Mouse (Mus musculus) cerebellum, postnatal 10 days (tissue): ENCODE results near the gene 4921517D22Rik.

ENCODE experiments used
- DNase-seq, 2 experiments: peaks; one replicate each; pipeline ENCODE4 v3.0.0; 2021; ENCODE audit warnings: mixed read lengths in 2 of 2

Gene 4921517D22Rik

DNA sequence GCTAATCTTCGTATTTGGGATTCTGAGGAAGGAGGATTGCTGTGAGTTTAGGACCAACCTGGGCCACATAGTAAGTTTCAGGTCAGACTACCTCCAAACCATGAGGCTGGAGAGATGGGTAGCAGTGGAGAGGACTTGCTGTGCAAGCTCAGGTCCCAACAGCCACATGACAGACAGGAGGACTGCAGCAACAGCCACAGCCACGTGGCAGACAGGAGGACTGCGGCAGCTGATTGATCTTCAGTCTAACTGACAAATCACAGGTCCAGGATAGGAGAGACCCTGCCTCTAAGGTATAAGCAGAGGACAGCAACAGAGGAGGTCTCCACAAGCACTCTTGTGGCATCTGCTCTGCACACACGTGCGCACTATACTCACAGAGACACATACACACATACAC lies 36.1 kb downstream of the 4921517D22Rik start:
- DNase-seq, result no peak

DNA sequence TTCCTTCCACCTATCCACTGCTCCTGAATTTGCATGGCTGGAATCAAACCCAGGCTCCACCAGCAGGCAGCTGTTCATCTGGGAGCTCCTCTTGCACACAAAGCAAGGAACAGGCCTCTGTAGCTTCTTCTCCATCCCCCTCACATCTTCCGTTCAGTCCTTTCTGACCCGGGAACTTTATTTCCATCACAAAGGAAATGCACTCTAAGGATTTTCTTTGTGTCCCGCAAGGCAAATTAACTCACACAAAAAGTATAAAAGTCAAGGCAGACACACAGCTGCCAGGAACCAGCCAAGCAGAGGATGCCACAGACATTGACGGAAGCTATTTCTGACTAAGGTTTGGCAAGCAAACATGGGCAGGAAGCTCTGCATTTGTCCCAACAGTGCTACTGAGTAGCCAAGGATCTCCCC lies 36.9 kb downstream of the 4921517D22Rik start:
- no peak for DNase-seq

DNA sequence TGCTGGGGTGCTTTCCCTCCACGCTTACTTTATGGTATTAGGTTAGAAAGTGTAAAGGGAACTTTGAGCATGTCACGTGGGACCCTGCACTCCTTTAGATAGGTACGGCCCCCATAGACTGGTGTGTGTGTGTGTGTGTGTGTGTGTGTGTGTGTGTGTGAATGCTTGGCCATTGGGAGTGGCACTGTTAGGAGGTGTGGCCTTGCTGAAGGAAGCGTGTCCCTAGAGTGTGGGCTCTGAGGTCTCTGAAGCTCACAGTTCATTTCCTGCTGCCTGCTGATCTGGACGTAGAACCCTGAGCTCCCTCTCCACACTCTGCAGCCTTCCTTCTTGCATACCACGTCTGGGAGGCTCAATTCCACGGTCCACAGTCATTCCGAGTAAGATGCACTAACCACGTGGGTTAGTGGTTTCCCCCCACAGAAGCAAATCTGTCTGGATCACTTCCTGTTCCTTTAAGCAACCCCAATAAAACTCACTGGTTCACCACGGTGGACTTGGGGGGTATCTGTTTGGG lies 37.5 kb downstream of the 4921517D22Rik start:
- no peak for DNase-seq

DNA sequence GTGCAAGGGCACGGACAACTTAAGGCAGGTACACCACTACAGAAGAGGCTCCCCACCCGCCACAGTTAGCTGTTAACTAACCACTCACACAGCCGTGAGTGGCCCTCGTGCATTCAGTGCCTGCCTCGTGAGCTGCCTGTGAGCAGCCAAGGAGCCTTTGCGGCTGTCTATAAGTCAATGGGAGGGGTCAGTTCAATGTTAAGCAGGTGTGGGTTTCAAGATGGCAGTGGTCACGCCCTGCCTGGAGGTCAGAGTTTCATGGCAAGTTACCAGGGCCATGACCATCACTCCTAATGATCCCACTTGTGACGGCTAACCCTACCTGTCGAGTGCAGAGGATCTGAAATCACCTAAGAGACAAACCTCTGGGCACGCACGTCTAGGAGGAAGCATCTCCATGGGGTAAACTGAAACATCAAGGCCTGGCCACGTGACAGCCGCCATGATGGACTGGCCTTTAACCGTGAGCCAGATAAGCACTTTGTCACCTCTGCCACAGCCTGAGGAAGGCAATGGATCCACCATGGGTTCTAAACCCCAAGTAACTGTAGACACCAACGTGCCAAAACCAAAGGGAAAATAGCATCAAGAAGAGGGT lies 38.1 kb downstream of the 4921517D22Rik start:
- DNase-seq, result no peak

DNA sequence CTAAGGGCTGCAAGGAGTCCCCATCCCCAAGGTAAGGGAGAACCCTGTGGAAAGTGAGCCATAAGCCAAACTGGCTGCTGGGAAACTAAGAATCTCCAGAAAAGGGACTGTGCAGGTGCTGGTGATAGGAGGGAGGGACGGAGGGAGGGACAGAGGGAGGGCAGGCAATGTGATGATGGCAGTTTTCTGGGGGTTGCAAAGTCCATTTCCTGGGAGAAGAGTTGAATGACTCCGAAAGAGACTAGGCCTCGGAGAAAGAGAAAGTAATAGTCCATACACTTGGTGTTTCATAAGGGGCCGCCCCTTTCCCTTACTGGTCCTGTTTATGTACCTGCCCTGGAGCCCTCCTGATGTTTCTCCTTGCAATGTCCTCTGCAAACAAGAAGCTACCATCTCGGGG lies 39.4 kb downstream of the 4921517D22Rik start:
- DNase-seq, result no peak

DNA sequence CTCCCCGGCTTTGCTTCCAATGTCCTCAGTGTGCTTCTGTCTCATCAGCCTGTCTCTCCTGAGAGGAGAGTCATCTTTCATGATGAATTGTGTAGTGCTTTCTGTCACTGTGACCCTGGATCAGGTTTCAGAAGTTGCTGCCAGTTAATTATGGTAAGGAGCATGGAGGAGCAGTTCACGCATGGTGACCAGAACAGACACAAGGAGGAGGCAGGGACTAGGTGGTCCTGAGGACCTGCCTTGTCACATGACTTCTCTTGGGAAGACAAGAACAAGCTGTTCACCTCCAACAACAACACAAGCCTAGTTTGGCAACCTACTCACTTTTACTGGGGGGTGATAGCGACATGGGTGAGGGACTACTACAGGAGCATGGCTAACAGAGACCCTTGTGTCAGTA lies 40.8 kb downstream of the 4921517D22Rik start:
- no peak for DNase-seq

DNA sequence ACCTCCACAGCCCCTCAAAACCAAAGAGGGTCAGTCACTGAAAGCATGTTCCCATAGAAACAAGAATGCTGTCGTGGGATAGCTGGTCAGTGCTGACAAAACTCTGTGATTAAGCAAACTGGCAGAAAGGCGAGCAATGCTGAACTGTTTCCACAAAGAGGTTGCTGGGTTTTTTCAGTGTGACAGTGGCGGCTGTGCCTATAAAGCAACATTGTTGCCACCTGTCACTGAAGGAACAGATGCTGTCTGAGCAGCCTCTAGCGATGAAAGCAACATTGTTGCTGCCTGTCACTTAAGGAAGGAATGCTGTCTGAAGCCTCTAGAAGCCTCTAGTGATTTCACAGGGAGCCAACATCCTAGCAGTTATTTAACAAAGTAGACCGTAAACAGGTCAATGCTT lies 41.3 kb downstream of the 4921517D22Rik start:
- DNase-seq, result no peak

DNA sequence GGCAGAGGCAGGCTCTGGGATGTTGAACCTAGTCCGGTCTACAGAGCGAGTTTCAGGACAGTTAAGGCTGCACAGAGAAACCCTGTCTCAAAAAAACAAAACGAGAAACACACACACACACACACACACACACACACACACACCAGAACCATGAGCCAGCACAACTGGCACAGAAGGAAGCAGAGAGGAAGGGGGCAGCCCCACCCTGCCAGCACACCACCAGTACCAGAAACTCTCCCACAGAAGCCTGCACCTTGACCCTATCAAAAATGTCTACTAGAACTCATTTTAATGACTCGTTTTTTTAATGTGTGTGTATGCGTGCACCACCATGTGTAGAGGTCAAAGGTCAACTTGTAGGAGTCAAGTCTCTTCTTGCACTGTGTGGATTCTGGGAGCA lies 44.1 kb downstream of the 4921517D22Rik start:
- no peak for DNase-seq

DNA sequence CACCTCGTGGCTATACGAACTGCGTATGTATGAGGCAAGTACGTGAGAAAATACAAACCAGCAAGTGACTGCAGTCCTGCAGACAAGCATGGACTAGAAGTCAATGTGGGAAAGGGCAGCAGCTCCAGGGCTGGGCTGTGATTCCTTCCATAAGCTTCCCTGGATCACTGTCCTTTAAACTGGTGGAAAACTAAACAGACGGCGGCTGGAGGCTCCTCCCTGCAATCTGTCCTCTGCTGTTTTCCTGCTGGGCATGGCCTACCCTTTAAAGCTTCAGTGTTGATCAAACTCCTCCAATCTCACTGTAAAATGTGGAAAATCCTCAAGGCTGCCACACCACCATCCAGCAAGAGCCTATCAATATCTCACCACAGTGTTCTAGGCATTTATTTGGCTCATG lies 45.3 kb downstream of the 4921517D22Rik start:
- peak; percentile 47 to 60 for DNase-seq

DNA sequence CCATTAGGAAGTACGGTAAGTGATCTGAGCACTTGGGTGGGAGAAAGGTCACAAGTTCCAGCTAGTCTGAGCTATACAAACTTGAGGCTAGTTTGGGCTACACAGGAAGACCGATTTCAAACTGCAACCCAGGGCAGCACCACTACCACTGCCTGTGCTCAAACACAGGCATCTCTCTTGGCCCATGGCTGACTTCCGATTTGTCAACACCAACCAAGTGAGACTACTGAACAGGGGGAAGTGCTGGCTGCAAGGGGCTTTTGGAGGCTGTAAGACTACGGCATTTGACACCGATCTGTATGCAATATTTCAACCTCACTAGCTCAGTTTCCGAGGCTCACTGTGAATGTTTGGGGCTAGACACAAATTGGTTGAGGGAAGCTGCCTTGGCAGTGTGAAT lies 46.4 kb downstream of the 4921517D22Rik start:
- no peak for DNase-seq

DNA sequence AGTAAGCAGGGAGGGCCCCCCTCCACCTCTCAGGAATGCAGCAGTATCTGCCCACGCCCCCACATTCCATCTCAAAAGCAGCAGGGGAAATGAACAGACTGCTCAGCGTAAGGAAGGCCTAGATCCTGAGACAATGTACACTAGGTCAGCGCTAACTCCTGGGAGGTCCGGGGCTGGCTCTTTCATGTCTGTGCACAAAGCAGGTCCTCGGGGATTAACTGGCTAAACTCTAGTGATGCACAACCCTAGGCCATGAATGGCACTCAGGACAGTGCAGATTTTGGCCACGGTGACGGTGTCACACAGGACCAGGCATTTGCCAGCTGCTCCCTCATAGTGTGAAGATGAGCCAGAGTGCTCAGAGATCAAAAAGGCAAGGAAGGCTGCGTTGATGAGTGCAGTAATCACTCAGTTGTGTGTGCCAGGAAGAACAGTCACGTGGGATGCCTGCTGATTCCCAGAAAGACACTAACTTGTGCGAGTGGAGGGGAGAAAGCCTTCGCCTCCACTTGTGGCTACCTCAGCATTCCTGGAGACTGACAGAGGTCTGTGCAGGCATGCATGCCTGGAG lies 47.1 kb downstream of the 4921517D22Rik start:
- DNase-seq, result no peak

DNA sequence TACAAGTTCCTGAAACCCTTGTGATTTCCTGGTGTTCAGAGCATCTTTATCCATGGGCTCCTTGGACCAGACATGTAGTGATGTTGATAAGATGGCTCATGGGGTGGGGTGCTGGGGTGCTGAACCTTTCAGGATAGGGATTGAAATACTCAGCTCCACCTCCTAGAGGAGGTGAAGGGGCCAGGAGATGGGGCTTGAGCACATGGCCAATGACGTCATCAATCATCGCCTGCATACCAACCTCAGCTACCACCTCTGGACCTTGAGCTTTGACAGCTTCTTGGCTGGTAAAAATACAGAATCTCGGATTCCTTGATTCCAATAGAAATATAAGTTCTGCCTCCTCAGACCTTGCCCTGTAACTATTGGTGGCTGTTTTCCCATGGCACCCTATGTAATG lies 48.4 kb downstream of the 4921517D22Rik start:
- DNase-seq, result no peak

DNA sequence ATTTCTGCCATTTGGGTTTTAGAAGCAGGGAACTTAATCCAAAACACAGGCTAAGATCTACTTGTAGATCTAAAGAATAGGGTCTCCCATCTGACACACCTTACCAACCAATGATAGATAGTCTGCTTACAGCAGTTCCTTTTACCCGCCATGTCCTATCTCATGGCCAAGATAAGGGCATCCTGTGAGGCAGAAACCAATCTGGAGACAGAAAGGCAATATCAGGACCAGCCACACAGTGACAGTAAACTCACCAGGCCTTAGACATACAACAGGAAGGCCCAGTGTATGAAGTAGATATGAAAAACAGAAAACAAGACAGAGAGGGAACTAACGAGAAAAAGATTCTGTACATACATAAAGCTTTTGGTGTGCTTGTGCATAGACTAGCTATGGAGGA lies 51.1 kb downstream of the 4921517D22Rik start:
- DNase-seq, result no peak

DNA sequence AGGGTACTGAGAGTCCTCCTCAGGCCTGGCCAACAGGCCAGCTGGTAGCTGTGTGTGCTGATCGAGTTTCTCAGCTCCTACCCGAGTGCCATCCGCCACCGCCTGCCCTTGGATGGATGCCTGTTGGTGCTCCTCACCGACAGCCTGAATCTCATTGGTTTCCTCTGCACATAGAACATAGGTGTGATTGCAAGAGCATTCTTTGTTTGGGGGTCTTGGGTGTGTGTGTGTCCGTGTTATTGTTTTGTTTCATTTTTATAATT lies 53.8 kb downstream of the 4921517D22Rik start:
- peak; percentile 88 for DNase-seq

DNA sequence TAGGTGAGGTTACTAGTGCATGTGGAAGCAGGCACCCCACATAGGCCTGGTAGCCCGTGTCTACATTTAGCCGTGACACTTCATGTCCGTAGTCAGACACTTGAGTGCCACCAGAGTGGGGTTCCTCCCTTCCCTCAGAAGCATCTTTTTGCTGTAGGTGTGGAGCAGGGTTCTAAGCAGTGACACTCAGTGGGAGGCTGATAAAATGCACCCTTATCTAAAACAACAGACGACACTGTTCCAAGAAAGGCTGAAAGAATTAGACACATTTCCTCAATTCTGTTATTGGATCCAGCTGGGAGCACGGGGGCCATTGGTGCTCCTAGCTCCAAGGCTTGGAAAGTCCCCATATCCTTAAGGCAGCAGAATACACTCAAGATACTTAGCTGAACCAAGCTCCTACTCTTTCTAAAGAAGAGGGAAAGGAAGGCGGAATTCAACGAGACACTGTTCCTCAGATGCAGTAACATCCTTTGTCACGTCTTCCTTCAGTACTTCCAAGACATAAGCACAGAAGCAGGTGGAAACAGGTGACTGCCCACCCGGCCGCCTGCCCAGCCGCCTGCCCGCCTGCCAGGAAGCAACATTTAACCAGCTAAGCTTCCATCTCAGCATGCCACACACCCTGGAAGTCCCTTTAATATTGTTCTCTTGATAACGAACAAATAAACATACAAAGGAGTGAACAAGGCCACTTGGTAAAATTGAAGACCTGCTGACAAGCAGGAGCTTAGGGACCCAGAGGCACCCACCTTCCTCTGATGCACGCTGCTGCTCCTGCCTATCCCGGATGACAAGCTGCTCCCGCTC lies 54.3 kb downstream of the 4921517D22Rik start:
- peak; percentile 69 to 76 for DNase-seq

DNA sequence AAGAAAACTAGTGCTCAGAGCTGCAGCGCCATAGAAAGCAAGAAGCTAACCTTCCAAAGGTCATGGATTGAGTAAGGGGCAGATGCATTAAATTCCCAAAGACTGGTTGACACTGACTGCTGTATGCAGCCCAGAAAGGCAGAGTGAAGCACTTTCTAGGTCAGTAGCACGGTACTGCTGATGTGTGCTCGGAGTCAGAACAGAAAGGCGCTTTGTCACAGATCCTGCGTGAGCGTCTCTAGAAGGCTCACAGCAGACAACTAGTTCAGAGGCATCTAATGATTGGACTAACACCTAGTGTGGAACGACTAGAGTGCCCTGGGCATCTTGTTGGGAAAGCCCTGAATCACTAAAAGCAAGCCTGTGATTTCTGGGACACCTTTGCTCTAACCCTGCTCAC lies 56.1 kb downstream of the 4921517D22Rik start:
- no peak for DNase-seq
